In the genomic region with DNA sequence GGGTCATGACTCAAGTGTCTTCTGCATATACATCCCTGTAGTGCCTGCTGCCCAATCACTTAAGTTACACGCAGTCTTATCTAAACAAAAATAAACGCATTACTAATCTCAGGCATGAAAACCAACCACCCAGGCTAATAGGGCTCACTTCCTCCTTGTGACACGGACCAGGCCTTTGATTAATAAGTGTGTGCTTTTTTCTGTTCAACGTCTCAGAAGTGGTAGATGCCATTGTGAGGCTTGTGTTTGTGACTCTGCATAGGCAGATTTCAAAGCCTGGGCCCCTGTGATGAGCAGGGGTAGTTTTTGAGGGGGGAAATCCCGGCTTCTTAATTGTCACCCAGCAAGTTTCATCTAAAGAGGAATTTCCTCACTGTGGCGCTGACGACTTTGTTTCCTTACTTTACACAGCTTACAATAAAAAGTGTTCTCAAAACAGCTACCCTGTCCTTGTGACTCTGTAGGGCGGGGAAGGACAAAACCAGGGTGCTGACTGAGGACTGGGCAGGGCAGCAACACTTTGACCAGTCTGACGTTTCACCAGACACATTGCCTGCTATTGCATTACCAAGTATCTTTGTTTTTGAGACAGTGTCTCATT, we compare ENCODE assay signal across 17 mouse cellular contexts.
DNase-seq lines count a peak whose midpoint lies in the region; ATAC-seq and TF ChIP-seq lines count a peak whose summit lies in the region.
"Had no signal": no experiment of that assay in that cellular context is flagged by ENCODE, and none has a peak within 500 bp of the region (broad histone marks: within the 10 kb centered on the region; RNA-seq: fewer than 3 reads in every experiment).

No protein-coding gene starts in this region.

- ATAC-seq in granulocyte monocyte progenitor cell, adult 5-6 weeks (replicated peaks; ENCODE audit: poor library complexity, severe bottlenecking): peak; percentile 61
- ATAC-seq in monocyte, adult 5-6 weeks (replicated peaks; ENCODE audit: insufficient number of reproducible peaks, low FRiP score, low TSS enrichment, poor library complexity, severe bottlenecking): peak; percentile 95
- ATAC-seq: forebrain, postnatal 0 days; intestine, embryonic 15.5 days had no signal

- no peak for TF ChIP-seq POLR2A in kidney, adult 2 months (IDR thresholded peaks at IDR 0.05; ENCODE audit: low read depth, low read length)

- TF ChIP-seq CTCF in kidney, adult 2 months (conservative IDR thresholded peaks at IDR 0.05; ENCODE audit: insufficient read depth, insufficient read length, low read depth, low read length): no peak

- H3K27ac ChIP-seq in kidney, adult 2 months (ENCODE audit: insufficient read depth, low read depth, low read length): no peak overlapping the region
- H3K27ac ChIP-seq: intestine, embryonic 15.5 days; limb, embryonic 15.5 days had no signal

- no peak overlapping the region for H3K4me3 ChIP-seq in kidney, adult 2 months (ENCODE audit: insufficient read depth, low read depth, low read length)
- H3K4me3 ChIP-seq: erythroblast, embryonic 14.5 days; intestine, embryonic 15.5 days; limb, embryonic 15.5 days had no signal

- no peaks in the 10 kb centered on the region for H3K4me1 ChIP-seq in kidney, adult 2 months (ENCODE audit: control insufficient read depth, insufficient read depth, low read length)
- H3K4me1 ChIP-seq: intestine, embryonic 15.5 days; limb, embryonic 15.5 days had no signal

- H3K36me3 ChIP-seq in kidney, adult 2 months (ENCODE audit: control insufficient read depth, insufficient read depth, low read length): no peaks in the 10 kb centered on the region
- H3K36me3 ChIP-seq: intestine, embryonic 15.5 days; limb, embryonic 15.5 days had no signal

- DNase-seq in kidney, adult 2 months: peak; percentile 20
- no peak for DNase-seq in kidney, postnatal 36 days
- DNase-seq in CD4-positive, CD25-positive, alpha-beta regulatory T cell, adult 2 months (ENCODE audit: low read depth, low spot score): peak; percentile 58
- no peak for DNase-seq in cerebellum, adult 9-10 months
- no peak for DNase-seq in layer of hippocampus, adult 18-20 months (ENCODE audit: low spot score in 2 of 2)
- DNase-seq in right cerebral cortex, postnatal 25 days: no peak
- DNase-seq: adrenal gland, postnatal 36 days; cerebellum, adult 2 months; forebrain, postnatal 0 days; heart, postnatal 10 days; kidney, postnatal 4 days; thymus, postnatal 36 days had no signal

- no peaks in the 10 kb centered on the region for H3K27me3 ChIP-seq in kidney, adult 2 months (replicated peaks; ENCODE audit: control insufficient read depth, insufficient read depth, low read length)
- H3K27me3 ChIP-seq: intestine, embryonic 15.5 days; limb, embryonic 15.5 days had no signal

- WGBS in kidney, adult 2 months: 49% methylated on average over 9 of the region's 9 CpGs

Comparison
In these comparisons a context has a peak if more than half of its experiments do, and no peak if none do; other contexts are left out.
1. DNase-seq: peak in kidney, adult 2 months (single experiment) and CD4-positive, CD25-positive, alpha-beta regulatory T cell, adult 2 months (single experiment); none in kidney, postnatal 36 days (0 of 2), cerebellum, adult 9-10 months (single experiment), layer of hippocampus, adult 18-20 months (0 of 2) and right cerebral cortex, postnatal 25 days (single experiment).